ENCODE assay signal across 18 mouse cellular contexts in the genomic region with DNA sequence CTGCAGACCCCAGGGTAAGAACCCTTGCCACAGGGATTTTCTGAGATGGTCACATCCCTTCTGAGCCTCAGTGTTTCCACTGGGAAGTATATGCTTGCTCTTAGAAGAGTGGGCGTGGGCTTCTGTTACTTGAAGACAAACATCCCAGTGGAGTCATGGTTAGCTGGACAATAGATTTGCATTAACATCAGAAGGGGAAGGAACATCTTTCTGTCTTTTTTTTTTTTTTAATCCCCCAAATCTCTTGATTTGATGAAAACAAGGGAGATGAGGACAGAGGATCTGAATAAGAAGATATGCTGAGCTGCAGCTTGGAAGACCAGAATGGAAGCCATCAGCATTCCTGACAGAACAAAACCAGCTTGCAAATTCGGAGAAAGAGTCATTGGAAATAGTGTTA.
"Had no signal": no experiment of that assay in that cellular context is flagged by ENCODE, and none has a peak within 500 bp of the region (broad histone marks: within the 10 kb centered on the region; RNA-seq: fewer than 3 reads in every experiment).

No protein-coding gene starts in this region.

- DNase-seq: lung, adult 18-20 months; lung, embryonic 14.5 days; lung, postnatal 10 days; lung, postnatal 4 days; midbrain, embryonic 14.5 days; retina, postnatal 1 day; right cerebral cortex, adult 18-20 months; right cerebral cortex, postnatal 25 days; right cerebral cortex, postnatal 4 days; spleen, adult 18-20 months; thymus, adult 18-20 months; thymus, postnatal 14 days; thymus, postnatal 4 days had no signal

- H3K36me3 ChIP-seq: midbrain, embryonic 10.5 days; midbrain, embryonic 12.5 days; neural tube, embryonic 13.5 days; neural tube, embryonic 15.5 days had no signal

- H3K4me3 ChIP-seq: midbrain, embryonic 10.5 days; midbrain, embryonic 12.5 days; myocyte; neural tube, embryonic 13.5 days; neural tube, embryonic 15.5 days had no signal

- H3K27me3 ChIP-seq: midbrain, embryonic 12.5 days; neural tube, embryonic 13.5 days; neural tube, embryonic 15.5 days had no signal

- H3K27ac ChIP-seq: midbrain, embryonic 10.5 days; midbrain, embryonic 12.5 days; neural tube, embryonic 13.5 days; neural tube, embryonic 15.5 days had no signal

- H3K9me3 ChIP-seq: midbrain, embryonic 10.5 days; midbrain, embryonic 12.5 days; neural tube, embryonic 13.5 days; neural tube, embryonic 15.5 days had no signal

- H3K4me1 ChIP-seq: neural tube, embryonic 15.5 days had no signal

- H3K9ac ChIP-seq: lung, embryonic 14.5 days; midbrain, embryonic 12.5 days; neural tube, embryonic 13.5 days; neural tube, embryonic 15.5 days had no signal
